Mouse (Mus musculus) neural tube, embryonic 11.5 days (tissue): ENCODE results near the gene Pla2g4f. TPM values are rescaled to one million over a fixed set of nuclear protein-coding genes. Genes with fewer than 3 reads are reported as not detected.

Experiments
- ATAC-seq: fragments of 200-750 bp; cut with Nextera tagmentation; 2 replicates; pipeline ENCODE4 v1.8.0; 2017; ENCODE audit warnings: moderate number of reproducible peaks, mild to moderate bottlenecking, moderate TSS enrichment, moderate library complexity; ENCODE audit not compliant: insufficient read depth, low FRiP score, low TSS enrichment
- DNase-seq: peaks from one replicate; pipeline ENCODE4 v3.0.0-alpha.2; 2015; ENCODE audit warnings: low spot score
- H3K27ac ChIP-seq: fragments of 300-500 bp; sonication (generic); 2 replicates; pipeline ENCODE4 v1.5.1; 2014; ENCODE audit warnings: low read depth, mild to moderate bottlenecking, low read length
- H3K27me3 ChIP-seq: fragments of 300-500 bp; sonication (generic); 2 replicates; pipeline ENCODE4 v1.6.1; 2014; ENCODE audit warnings: mild to moderate bottlenecking, low read length, mixed read lengths; ENCODE audit not compliant: control insufficient read depth, insufficient read depth
- H3K36me3 ChIP-seq: fragments of 300-500 bp; sonication (generic); 2 replicates; pipeline ENCODE4 v1.6.1; 2014; ENCODE audit warnings: mild to moderate bottlenecking, low read length, moderate library complexity, mixed read lengths; ENCODE audit not compliant: control insufficient read depth, insufficient read depth
- H3K4me1 ChIP-seq: fragments of 300-500 bp; sonication (generic); 2 replicates; pipeline ENCODE4 v1.6.1; 2014; ENCODE audit warnings: low read length, mixed read lengths; ENCODE audit not compliant: control insufficient read depth, insufficient read depth
- H3K4me2 ChIP-seq: fragments of 300-500 bp; sonication (generic); 2 replicates; pipeline ENCODE4 v1.6.1; 2014; ENCODE audit warnings: low read depth, mild to moderate bottlenecking, moderate library complexity
- H3K4me3 ChIP-seq: fragments of 300-500 bp; sonication (generic); 2 replicates; pipeline ENCODE4 v1.5.1; 2014; ENCODE audit warnings: low read depth, low read length
- H3K9ac ChIP-seq: fragments of 300-500 bp; sonication (generic); 2 replicates; pipeline ENCODE4 v1.6.1; 2014; ENCODE audit warnings: mild to moderate bottlenecking, low read length
- H3K9me3 ChIP-seq: fragments of 300-500 bp; sonication (generic); 2 replicates; pipeline ENCODE4 v1.6.1; 2016; ENCODE audit warnings: low read length; ENCODE audit not compliant: control insufficient read depth
- WGBS: fragments of 180-500 bp; shearing (Covaris S2); extraction: QIAGEN DNeasy Blood & Tissue Kit; methylation state at CpG from one replicate; pipeline ENCODE4 v1.1.7; 2014; 5-methylcytosine and 5-hydroxymethylcytosine counted together
- polyA plus RNA-seq: library from polyadenylated mRNA; unstranded; fragments of >200 nt; fragmentation: Nextera tagmentation; extraction: Ambion mirVana; gene quantifications from 2 replicates; pipeline ENCODE4 v1.2.1, GENCODE M21; 2014

The Pla2g4f gene
- polyA plus RNA-seq, 1 experiment from 2014 or later, result not detected

DNA sequence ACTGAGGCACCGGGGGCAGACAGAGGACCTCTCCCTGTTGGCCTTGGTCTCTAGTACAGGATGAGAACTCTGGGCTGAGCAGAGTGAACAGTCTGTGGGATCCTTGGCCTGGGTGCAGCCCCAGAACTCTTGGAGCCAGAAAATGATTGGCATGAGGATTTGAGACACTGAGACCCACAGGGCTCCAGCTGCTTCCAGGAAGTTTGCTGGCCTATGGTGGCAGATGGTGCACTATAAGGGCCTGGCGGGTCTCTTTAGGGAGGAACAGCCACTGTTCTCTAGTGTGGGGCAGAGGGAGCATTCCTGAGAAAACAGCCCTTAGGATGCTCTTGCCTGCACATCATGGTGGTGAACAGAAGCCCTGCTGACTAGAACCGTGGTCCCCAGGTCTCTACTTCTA, 25.6 kb downstream of the Pla2g4f start:
- H3K9me3 ChIP-seq, result no peaks in the 10 kb centered on the region
- ATAC-seq (no peak), DNase-seq (no peak)
- WGBS, result 84% methylated on average over 3 of the region's 3 CpGs
- H3K9ac ChIP-seq, result no peak overlapping the region
- no peak overlapping the region for H3K27ac ChIP-seq
- H3K4me1 ChIP-seq, result no peaks in the 10 kb centered on the region
- H3K4me2 ChIP-seq, result no peak overlapping the region
- H3K36me3 ChIP-seq, result no peaks in the 10 kb centered on the region
- no peaks in the 10 kb centered on the region for H3K27me3 ChIP-seq
- H3K4me3 ChIP-seq, result no peak overlapping the region

DNA sequence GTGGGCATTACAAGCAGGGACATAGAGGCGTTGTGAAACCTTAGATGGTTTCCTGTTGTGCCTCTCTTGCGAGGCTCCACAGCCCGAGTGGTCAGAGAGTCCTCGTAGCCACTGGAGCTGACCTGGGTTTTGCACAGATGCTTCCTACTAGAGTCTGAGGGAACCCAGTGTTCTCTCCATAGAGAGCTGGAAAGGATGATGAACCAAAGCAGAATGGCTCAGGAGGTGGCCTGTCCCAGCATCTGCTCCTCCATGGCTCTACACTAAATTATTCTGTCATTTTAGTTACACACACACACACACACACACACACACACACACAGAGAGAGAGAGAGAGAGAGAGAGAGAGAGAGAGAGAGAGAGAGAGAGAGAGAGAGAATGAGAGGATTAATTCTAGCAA, 28.3 kb downstream of the Pla2g4f start:
- Histone ChIP-seq H3K4me1 (no peaks in the 10 kb centered on the region), H3K4me3 (no peak overlapping the region), H3K36me3 (no peaks in the 10 kb centered on the region), H3K27me3 (no peaks in the 10 kb centered on the region), H3K9ac (no peak overlapping the region), H3K9me3 (no peaks in the 10 kb centered on the region), H3K27ac (no peak overlapping the region), H3K4me2 (no peak overlapping the region)
- WGBS, result 74% methylated on average over 4 of the region's 4 CpGs
- ATAC-seq (no peak), DNase-seq (no peak)

DNA sequence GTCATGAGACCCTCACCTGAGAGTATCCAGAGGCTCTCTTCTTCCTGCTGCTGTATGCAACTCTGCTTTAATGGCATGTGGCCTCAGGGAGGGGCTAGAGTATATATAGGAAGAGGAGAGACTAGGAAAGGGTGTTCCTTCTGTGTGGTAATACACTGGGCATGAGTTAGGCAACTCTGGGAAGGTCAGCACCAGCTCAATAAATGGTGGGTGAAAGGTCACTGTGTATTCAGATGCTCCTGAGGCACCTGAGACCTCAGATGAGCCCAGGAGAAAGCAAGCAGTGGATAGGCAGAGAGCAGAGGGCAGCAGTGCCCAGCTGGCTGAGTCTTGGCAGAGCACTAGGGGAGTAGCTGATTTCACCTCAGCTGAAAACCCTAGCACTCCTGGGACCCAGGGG, 29.3 kb downstream of the Pla2g4f start:
- ATAC-seq, result no peak
- Histone ChIP-seq H3K9me3 (no peaks in the 10 kb centered on the region), H3K36me3 (no peaks in the 10 kb centered on the region), H3K4me1 (no peaks in the 10 kb centered on the region), H3K9ac (no peak overlapping the region), H3K27me3 (no peaks in the 10 kb centered on the region), H3K4me2 (no peak overlapping the region), H3K4me3 (no peak overlapping the region), H3K27ac (no peak overlapping the region)
- no peak for DNase-seq

DNA sequence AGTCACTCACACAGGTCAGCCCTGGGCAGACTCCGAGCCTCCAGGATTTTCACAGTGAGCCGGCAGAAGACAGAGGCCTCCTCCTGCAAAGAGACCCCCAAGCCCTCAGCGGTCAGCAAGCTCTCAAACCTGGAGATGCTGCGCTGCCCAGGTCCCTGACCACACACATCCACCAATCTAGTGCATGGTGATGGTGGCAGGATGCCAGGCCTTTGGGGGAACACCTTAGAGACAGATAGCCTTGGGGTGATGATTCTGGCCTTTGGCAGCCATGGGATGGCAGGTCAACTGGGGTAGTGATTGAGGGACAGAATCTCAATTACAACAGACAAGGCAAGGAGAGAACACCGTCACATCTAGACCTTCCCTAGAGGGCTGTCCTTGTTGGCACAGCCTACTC, 29.9 kb downstream of the Pla2g4f start:
- Histone ChIP-seq H3K9me3 (no peaks in the 10 kb centered on the region), H3K27ac (no peak overlapping the region), H3K27me3 (no peaks in the 10 kb centered on the region), H3K9ac (no peak overlapping the region), H3K4me1 (no peaks in the 10 kb centered on the region), H3K4me2 (no peak overlapping the region), H3K4me3 (no peak overlapping the region), H3K36me3 (no peaks in the 10 kb centered on the region)
- WGBS, result 83% methylated on average over 5 of the region's 5 CpGs
- no peak for DNase-seq
- no peak for ATAC-seq

DNA sequence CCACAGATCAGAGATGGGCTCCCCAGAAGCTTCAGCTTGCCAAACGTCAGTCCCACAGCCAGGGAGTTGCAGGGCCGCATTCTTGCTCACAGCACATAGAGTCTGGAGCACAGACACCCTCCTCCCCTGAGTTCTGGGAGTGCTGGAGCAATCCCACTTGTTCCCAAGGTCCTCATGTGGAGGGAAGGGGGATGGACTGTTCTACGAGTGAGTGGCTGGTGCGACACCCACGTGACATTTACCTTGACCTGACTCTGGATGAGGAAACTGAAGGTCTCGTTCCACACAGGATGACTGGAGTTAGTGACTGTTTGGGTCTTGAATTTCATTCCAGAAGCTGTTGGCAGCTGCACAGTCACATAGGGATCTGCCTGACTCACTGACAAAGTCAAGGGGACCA, 30.4 kb downstream of the Pla2g4f start:
- no peaks in the 10 kb centered on the region for H3K4me1 ChIP-seq
- DNase-seq, result no peak
- WGBS, result 63% methylated on average over 6 of the region's 6 CpGs
- no peak overlapping the region for H3K9ac ChIP-seq
- H3K4me3 ChIP-seq, result no peak overlapping the region
- H3K36me3 ChIP-seq, result no peaks in the 10 kb centered on the region
- ATAC-seq, result no peak
- H3K27me3 ChIP-seq, result no peaks in the 10 kb centered on the region
- H3K27ac ChIP-seq, result no peak overlapping the region
- no peak overlapping the region for H3K4me2 ChIP-seq
- no peaks in the 10 kb centered on the region for H3K9me3 ChIP-seq

DNA sequence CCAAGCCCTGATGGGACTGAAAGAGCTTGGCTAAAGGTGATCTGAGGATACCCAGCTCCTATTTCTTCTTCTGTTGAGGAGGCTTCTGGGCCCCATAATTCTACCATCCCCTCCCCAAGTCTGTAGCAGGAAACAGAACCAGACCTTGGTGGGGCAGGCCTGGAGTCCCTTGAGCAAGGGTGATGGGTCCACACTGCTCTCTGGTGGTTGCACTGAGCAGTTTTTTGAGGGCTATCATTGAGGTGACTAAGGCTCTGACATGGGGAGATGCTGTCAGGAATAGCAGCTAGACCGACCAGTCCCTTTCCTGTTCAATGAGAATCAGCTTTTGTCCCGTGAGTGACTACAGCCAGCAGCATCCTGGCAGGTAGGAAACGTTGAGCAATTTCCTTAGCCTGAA, 32.7 kb downstream of the Pla2g4f start:
- no peak overlapping the region for H3K4me3 ChIP-seq
- no peak overlapping the region for H3K4me2 ChIP-seq
- H3K27ac ChIP-seq, result no peak overlapping the region
- ATAC-seq (no peak), DNase-seq (no peak)
- H3K4me1 ChIP-seq, result no peaks in the 10 kb centered on the region
- no peak overlapping the region for H3K9ac ChIP-seq
- H3K27me3 ChIP-seq, result no peaks in the 10 kb centered on the region
- H3K9me3 ChIP-seq, result no peaks in the 10 kb centered on the region
- H3K36me3 ChIP-seq, result no peaks in the 10 kb centered on the region
- 60% methylated on average over 3 of the region's 3 CpGs for WGBS

DNA sequence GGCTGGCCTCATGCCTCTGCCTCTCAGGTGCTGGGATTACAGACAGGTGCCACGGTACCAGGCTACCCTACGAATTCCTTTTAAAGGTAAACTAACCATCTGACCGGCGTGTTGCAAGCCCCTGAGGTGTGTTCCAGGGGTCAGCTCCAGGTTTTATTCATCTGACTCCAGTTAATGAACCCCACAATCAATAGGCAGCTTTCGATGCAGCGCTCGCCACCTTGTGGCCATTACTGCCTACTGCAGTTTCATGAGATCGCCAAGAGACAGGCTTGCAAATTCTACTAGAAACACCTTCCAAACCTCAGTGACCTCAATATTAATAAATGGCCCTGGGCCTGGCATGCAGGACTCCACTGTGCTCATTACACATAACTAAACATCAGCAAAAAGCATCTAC, 34.0 kb downstream of the Pla2g4f start:
- Histone ChIP-seq H3K27ac (no peak overlapping the region), H3K36me3 (no peaks in the 10 kb centered on the region), H3K9me3 (no peaks in the 10 kb centered on the region), H3K9ac (no peak overlapping the region), H3K4me2 (no peak overlapping the region), H3K4me3 (no peak overlapping the region), H3K27me3 (no peaks in the 10 kb centered on the region), H3K4me1 (no peaks in the 10 kb centered on the region)
- peak; percentile 61 for DNase-seq
- no peak for ATAC-seq
- WGBS, result 16% methylated on average over 8 of the region's 8 CpGs

DNA sequence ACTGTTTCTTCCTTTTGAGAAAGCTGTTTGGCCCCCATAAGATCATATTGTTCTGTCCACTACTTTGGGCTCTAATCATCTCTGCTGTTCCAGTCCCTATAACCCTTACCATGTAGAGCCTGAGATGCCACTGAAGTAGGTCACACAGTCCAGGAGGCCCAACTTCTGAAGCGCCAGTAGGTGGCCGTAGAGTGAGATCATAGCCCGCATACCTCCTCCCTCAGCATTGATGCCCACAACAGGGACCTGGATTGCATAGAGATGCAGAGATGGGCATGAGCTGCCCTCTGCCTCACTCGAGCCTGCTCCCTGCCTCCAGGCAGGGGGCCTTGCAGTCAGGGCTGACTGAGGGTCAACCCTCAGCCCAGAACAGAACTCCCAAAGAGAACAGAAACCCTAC, 37.0 kb downstream of the Pla2g4f start:
- H3K9me3 ChIP-seq, result no peaks in the 10 kb centered on the region
- no peak for ATAC-seq
- 84% methylated on average over 4 of the region's 4 CpGs for WGBS
- H3K27me3 ChIP-seq, result no peaks in the 10 kb centered on the region
- no peaks in the 10 kb centered on the region for H3K36me3 ChIP-seq
- no peak overlapping the region for H3K4me3 ChIP-seq
- DNase-seq, result no peak
- H3K9ac ChIP-seq, result no peak overlapping the region
- H3K4me2 ChIP-seq, result no peak overlapping the region
- H3K4me1 ChIP-seq, result no peaks in the 10 kb centered on the region
- no peak overlapping the region for H3K27ac ChIP-seq

DNA sequence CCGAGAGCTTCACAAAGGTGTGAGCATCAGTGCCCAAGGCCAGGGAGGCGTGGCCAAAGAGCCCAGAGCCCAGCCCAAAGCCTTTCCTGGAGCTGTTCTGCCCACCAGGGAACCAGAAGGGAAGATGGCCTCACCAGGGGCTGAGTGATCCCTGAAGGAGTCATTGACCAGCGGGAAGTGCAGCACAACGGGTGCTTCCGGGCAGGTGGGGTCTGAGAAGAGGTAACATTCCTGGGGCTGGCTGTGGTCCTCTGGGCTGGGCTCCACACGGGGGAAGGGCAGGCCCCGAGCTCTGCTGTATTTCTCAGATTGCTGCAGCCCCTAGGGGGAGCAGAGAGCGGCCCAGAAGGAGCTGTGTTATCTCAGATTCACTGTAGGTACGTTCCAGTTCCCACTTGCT, 45.3 kb downstream of the Pla2g4f start:
- peak overlapping the region; percentile 12; the same call in 1 of the 2 replicates for H3K4me2 ChIP-seq
- ATAC-seq (no peak), DNase-seq (peak; percentile 38)
- no peak overlapping the region for H3K9ac ChIP-seq
- no peaks in the 10 kb centered on the region for H3K36me3 ChIP-seq
- H3K9me3 ChIP-seq, result no peaks in the 10 kb centered on the region
- H3K4me1 ChIP-seq, result no peaks in the 10 kb centered on the region
- H3K4me3 ChIP-seq, result no peak overlapping the region
- H3K27ac ChIP-seq, result no peak overlapping the region
- 1% methylated on average over 9 of the region's 9 CpGs for WGBS
- H3K27me3 ChIP-seq, result no peaks in the 10 kb centered on the region
